In genomic region chrX:57326487-57327221, GRCm38 (mm10) we compare ENCODE assay signal across 8 mouse cellular contexts. TPM values are rescaled to one million over a fixed set of nuclear protein-coding genes. Genes with fewer than 3 reads are reported as not detected.
DNase-seq lines count a peak whose midpoint lies in the region; ATAC-seq and TF ChIP-seq lines count a peak whose summit lies in the region.

No protein-coding gene starts in this region.

- no peak for TF ChIP-seq CTCF in heart, adult 2 months (IDR thresholded peaks at IDR 0.05)

- no peaks in the 10 kb centered on the region for H3K27me3 ChIP-seq in heart, adult 2 months (ENCODE audit: control insufficient read depth, insufficient read depth, low read length)
- H3K27me3 ChIP-seq in intestine, embryonic 16.5 days (replicated peaks; ENCODE audit: control insufficient read depth, insufficient read depth, low read length), result no peaks in the 10 kb centered on the region
- H3K27me3 ChIP-seq in liver, embryonic 16.5 days (ENCODE audit: control insufficient read depth, insufficient read depth, low read depth, low read length), result peaks cover 2% of the 10 kb centered on the region; the same call in 1 of the 2 replicates
- no peaks in the 10 kb centered on the region for H3K27me3 ChIP-seq in neural tube, embryonic 11.5 days (ENCODE audit: control insufficient read depth, insufficient read depth, low read length)

- peak overlapping the region; percentile 91 for H3K27ac ChIP-seq in heart, adult 2 months
- no peak overlapping the region for H3K27ac ChIP-seq in intestine, embryonic 16.5 days (ENCODE audit: low read length)
- no peak overlapping the region for H3K27ac ChIP-seq in liver, embryonic 16.5 days (ENCODE audit: low read length)
- H3K27ac ChIP-seq in neural tube, embryonic 11.5 days (ENCODE audit: low read depth, low read length), result no peak overlapping the region

- no peak for TF ChIP-seq EP300 in heart, adult 2 months (IDR thresholded peaks at IDR 0.05; ENCODE audit: insufficient read depth, low read depth, low read length)

- H3K9ac ChIP-seq in heart, adult 2 months (ENCODE audit: low read depth, low read length), result peak overlapping the region; percentile 90
- peak overlapping the region; percentile 63 for H3K9ac ChIP-seq in intestine, embryonic 16.5 days (ENCODE audit: low read depth, low read length)
- peak overlapping the region; percentile 39; the same call in 1 of the 2 replicates for H3K9ac ChIP-seq in liver, embryonic 16.5 days (ENCODE audit: low read depth, low read length)
- H3K9ac ChIP-seq in neural tube, embryonic 11.5 days (ENCODE audit: low read length), result peak overlapping the region; percentile 40; the same call in 1 of the 2 replicates

- H3K4me3 ChIP-seq in heart, adult 2 months, result peak overlapping the region; percentile 62
- peak overlapping the region; percentile 53 for H3K4me3 ChIP-seq in intestine, embryonic 16.5 days (ENCODE audit: low read length)
- H3K4me3 ChIP-seq in liver, embryonic 16.5 days (ENCODE audit: low read depth, low read length), result peak overlapping the region; percentile 57
- peak overlapping the region; percentile 40 for H3K4me3 ChIP-seq in neural tube, embryonic 11.5 days (ENCODE audit: low read depth, low read length)

- WGBS in heart, adult 2 months, result 30% methylated on average over 16 of the region's 16 CpGs
- WGBS in intestine, embryonic 16.5 days, result 32% methylated on average over 16 of the region's 16 CpGs
- 34% methylated on average over 16 of the region's 16 CpGs for WGBS in liver, embryonic 16.5 days (ENCODE audit: insufficient replicate concordance)
- WGBS in neural tube, embryonic 11.5 days, result 33% methylated on average over 16 of the region's 16 CpGs

- H3K36me3 ChIP-seq in heart, adult 2 months (ENCODE audit: control insufficient read depth, insufficient read depth, low read length), result no peaks in the 10 kb centered on the region
- H3K36me3 ChIP-seq in intestine, embryonic 16.5 days (ENCODE audit: control insufficient read depth, insufficient read depth, low read length), result no peaks in the 10 kb centered on the region
- no peaks in the 10 kb centered on the region for H3K36me3 ChIP-seq in liver, embryonic 16.5 days (ENCODE audit: control insufficient read depth, insufficient read depth)
- H3K36me3 ChIP-seq in neural tube, embryonic 11.5 days (ENCODE audit: control insufficient read depth, insufficient read depth, low read length), result no peaks in the 10 kb centered on the region

- DNase-seq in retina, embryonic 14.5 days (ENCODE audit: low spot score), result peak; percentile 35
- DNase-seq in retina, postnatal 1 day, result no peak
- DNase-seq in embryo, embryonic 10.5 days (ENCODE audit: low spot score), result peak; percentile 15
- DNase-seq in heart, adult 2 months, result peak; percentile 69 to 73
- DNase-seq in neural tube, embryonic 11.5 days (ENCODE audit: low spot score), result peak; percentile 41
- DNase-seq in thymus, postnatal 0 days (ENCODE audit: low spot score), result peak; percentile 59

- peaks cover 3% of the 10 kb centered on the region for H3K4me1 ChIP-seq in heart, adult 2 months (ENCODE audit: control insufficient read depth, insufficient read depth, low read length)
- H3K4me1 ChIP-seq in intestine, embryonic 16.5 days (ENCODE audit: control insufficient read depth, insufficient read depth, low read length), result no peaks in the 10 kb centered on the region
- H3K4me1 ChIP-seq in liver, embryonic 16.5 days (ENCODE audit: control insufficient read depth, low read depth, low read length), result no peaks in the 10 kb centered on the region
- no peaks in the 10 kb centered on the region for H3K4me1 ChIP-seq in neural tube, embryonic 11.5 days (ENCODE audit: control insufficient read depth, insufficient read depth, low read length)

- H3K4me2 ChIP-seq in intestine, embryonic 16.5 days (ENCODE audit: low read depth, low read length), result peak overlapping the region; percentile 80
- H3K4me2 ChIP-seq in liver, embryonic 16.5 days (ENCODE audit: low read depth, low read length), result peak overlapping the region; percentile 63
- peak overlapping the region; percentile 56 for H3K4me2 ChIP-seq in neural tube, embryonic 11.5 days (ENCODE audit: low read depth)

- ATAC-seq in intestine, embryonic 16.5 days, result peak; percentile 74
- peak; percentile 39 for ATAC-seq in liver, embryonic 16.5 days (ENCODE audit: low read depth)
- ATAC-seq in neural tube, embryonic 11.5 days (ENCODE audit: insufficient read depth, low FRiP score, low TSS enrichment), result no peak

- no peaks in the 10 kb centered on the region for H3K79me2 ChIP-seq in heart, adult 2 months (replicated peaks; ENCODE audit: control insufficient read depth, insufficient read depth, low read length)

- peak; percentile 45; the same call in 1 of the 2 replicates for TF ChIP-seq POLR2A in heart, adult 2 months (IDR thresholded peaks at IDR 0.05; ENCODE audit: insufficient read depth, low read depth, low read length)

- intact Hi-C loops in heart, adult 2 months (cut with DNase I), result loop anchor here (10.0 kb wide), 1 partner anchor 52 kb away; no protein-coding TSS in a partner anchor

- no peaks in the 10 kb centered on the region for H3K9me3 ChIP-seq in intestine, embryonic 16.5 days (ENCODE audit: control insufficient read depth, low read length)
- no peaks in the 10 kb centered on the region for H3K9me3 ChIP-seq in liver, embryonic 16.5 days (replicated peaks; ENCODE audit: control insufficient read depth, low read length)
- H3K9me3 ChIP-seq in neural tube, embryonic 11.5 days (ENCODE audit: control insufficient read depth, low read length), result no peaks in the 10 kb centered on the region

RNA-seq across cellular contexts. Expression of gene Arhgef6, which starts 11.9 kb away (rescaled TPM):
- 10 to 100 TPM; 61.5 to 64.2 TPM for total RNA-seq in heart, adult 2 months (2021)
- polyA plus RNA-seq in heart, adult 2 months (2012; rRNA removed), result 38.2 and 82.1 TPM in 2 replicates
- polyA plus RNA-seq in intestine, embryonic 16.5 days (2015; fragmentation: Nextera tagmentation; extraction: Ambion mirVana), result 3.6 and 4.0 TPM in 2 replicates
- 5.8 and 5.9 TPM in 2 replicates for polyA plus RNA-seq in liver, embryonic 16.5 days (2015; fragmentation: Nextera tagmentation; extraction: Ambion mirVana)
- polyA plus RNA-seq in neural tube, embryonic 11.5 days (2014; fragmentation: Nextera tagmentation; extraction: Ambion mirVana), result 5.7 and 5.8 TPM in 2 replicates
- polyA plus RNA-seq in thymus, postnatal 0 days (2015; fragmentation: Nextera tagmentation; extraction: Ambion mirVana), result 56.2 and 60.5 TPM in 2 replicates

Comparison
In these comparisons a context has a peak if more than half of its experiments do, and no peak if none do; other contexts are left out.
1. H3K9ac ChIP-seq: peak in every context shown above with its lines; median percentile 90 in heart, adult 2 months; 63 in intestine, embryonic 16.5 days; 40 in neural tube, embryonic 11.5 days; 39 in liver, embryonic 16.5 days.